Mouse (Mus musculus) layer of hippocampus, adult 9-10 months (tissue): ENCODE results near the gene Arl6ip1.
"Not testable (repeated sequence)": the region's sequence is repeated elsewhere in the genome, so short reads cannot be mapped to it uniquely, and the experiment has no call there.

Experiments used
- DNase-seq: peaks from one replicate; pipeline ENCODE4 v3.0.0; 2022; ENCODE audit warnings: low spot score

Arl6ip1 gene

GRCm38 (mm10) chr7:118129430-118130041 lies at the start of gene Arl6ip1:
Gene Arl6ip1 (minus strand): TSS chr7:118129662.
- DNase-seq = peak; percentile 88

GRCm38 (mm10) chr7:118175821-118176355 lies 46.4 kb upstream of the Arl6ip1 start:
- no peak for DNase-seq

DNA sequence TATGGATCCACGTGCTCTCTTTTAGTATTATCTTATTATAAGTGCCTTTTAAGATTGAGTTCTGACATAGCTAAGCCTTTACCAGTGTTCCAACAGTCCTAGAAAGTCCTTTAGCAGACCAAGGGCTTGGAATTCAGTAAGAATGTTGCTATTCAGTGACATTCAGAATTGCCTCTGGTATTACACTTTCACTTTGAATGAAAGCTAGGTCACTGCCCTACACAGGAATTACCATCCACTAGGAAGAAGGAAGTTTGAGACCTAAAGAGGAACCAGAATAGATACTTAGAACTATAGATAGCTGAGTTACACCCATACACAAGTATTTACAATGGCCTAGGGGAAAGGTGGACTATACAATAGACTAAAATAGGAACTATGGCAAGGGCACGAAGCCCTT lies 40.7 kb upstream of the Arl6ip1 start:
- DNase-seq = not testable (repeated sequence)

- DNase-seq = no peak
Observed at GRCm38 (mm10) chr7:118163006-118163405, 33.5 kb upstream of the Arl6ip1 start.

- DNase-seq = peak; percentile 21
Observed at GRCm38 (mm10) chr7:118160121-118160520, 30.7 kb upstream of the Arl6ip1 start.

DNA sequence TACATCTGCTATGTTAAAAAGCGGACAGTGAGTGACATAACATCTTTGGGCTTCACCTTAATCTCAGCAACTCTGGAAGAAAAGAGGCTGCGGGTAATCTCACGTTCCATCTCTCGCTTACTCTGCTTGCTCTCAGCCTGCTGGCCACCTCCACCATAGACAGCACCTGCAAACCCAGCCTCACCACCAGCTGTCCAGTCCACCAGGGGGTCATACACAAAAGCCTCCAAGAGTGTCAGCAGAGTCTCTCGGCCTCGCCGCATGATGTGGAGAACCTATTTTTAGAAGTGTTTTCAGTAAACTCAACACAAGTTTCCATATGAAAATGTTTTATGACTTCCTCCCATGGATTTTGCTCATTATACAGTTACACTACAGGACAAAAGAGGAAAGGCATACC lies 27.0 kb upstream of the Arl6ip1 start:
- no peak for DNase-seq

DNA sequence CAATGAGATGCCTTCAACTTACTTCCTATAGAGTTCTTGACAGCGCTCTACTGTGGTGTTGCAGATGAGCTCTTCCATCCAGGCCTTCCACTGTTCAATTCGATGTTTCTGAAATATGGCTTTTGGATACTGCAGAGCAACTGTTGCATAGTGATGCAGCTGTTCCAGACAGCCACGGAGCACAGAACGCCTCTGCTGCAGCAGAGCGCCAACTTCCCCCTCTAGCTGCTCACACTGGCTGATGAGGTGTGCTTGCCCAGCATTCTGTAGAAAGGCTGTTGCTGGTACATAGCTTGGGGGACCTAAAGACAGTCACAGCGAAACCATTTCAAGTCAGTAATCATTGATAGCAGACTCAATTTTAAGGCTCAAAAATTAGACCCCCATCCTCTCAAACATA lies 24.7 kb upstream of the Arl6ip1 start:
- no peak for DNase-seq

DNA sequence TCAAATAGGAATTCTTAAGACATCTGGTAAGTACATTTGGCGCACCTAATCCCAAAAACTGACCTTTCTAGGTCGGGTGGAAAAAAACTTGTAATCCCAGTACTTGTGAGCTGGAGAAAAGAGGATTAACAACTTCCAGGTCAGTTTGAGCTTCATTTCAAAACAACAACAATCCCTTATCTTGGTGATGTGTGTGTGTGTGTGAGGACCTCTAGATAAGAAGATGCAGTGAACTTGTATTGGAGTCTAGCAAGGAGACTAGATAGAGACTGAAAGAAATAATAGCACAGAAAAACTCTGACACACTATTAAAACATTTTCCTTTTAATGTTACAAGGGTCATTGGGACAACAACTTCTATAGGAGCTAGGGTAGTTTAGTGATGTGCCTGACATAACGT lies 14.1 kb upstream of the Arl6ip1 start:
- DNase-seq = no peak

- no peak for DNase-seq
Observed at GRCm38 (mm10) chr7:118143123-118143522, 13.7 kb upstream of the Arl6ip1 start.

DNA sequence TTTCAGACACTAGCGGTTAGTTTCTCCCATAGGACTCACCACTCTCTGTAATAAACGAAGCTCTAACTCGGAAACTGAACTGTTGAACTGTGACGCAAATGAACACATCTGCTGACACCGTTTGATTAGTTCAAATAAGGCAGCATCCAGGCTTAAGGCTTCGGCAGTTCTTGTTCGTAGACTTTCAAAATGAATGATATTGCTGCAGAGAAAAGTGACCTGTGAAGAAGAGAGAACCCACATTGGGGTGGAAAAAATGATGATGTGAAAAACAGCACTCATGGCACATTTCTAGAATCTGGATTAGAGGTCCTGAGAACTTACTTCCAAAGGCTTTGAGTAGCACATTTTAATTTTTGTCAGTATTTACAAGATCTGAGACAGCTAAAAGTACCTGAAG lies 11.8 kb upstream of the Arl6ip1 start:
- DNase-seq = no peak

DNA sequence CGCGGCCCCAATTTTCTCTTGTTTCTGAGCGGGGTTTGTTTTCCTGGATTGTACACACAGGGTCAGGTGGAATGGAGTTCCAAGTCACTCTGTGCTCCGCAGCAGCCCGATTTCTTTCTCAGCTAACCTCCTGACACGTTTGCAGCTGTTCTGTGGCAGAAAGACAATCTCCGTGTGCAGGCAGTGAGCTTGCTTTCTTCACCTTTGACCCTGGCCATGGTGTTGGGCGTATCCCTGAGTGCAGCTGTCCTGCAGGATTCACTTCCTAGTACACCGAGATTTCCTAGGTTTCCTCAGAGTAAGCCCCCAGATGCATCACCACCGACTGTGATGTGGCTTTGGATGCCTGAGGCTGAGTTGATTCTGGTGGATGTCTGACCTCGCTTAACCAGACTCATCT lies 5.7 kb upstream of the Arl6ip1 start:
- DNase-seq = no peak

DNA sequence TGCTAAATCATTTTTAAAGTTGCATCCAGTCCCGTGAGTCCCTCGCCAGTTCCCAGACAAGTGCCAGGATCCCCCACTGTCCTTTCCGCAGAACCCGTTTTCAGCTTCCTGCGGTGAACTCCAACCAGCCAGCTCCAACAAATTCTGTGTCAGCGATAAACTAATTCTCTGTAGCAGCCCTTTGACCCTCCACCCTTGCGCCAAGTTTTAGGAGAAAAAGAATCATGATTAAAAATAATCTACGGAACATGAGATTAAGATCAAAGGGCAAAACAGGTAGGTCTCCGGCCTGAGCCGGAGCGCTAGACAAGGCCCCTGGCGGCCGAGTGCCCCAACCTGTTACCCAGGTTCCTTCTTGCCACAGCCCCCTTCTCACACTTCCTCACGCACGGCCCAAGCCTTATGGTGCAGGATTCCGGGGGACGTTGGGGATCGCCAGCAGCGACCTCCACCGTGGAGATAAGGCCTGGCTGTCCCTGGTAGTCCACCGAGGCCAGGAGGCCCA lies 485 bp downstream of the Arl6ip1 start:
- no peak for DNase-seq

- DNase-seq = no peak
Observed at GRCm38 (mm10) chr7:118126219-118126875, 3.1 kb downstream of the Arl6ip1 start.

GRCm38 (mm10) chr7:118125736-118126135 lies 3.7 kb downstream of the Arl6ip1 start:
- DNase-seq = no peak

GRCm38 (mm10) chr7:118123512-118124411 lies 5.7 kb downstream of the Arl6ip1 start:
- DNase-seq = no peak

DNA sequence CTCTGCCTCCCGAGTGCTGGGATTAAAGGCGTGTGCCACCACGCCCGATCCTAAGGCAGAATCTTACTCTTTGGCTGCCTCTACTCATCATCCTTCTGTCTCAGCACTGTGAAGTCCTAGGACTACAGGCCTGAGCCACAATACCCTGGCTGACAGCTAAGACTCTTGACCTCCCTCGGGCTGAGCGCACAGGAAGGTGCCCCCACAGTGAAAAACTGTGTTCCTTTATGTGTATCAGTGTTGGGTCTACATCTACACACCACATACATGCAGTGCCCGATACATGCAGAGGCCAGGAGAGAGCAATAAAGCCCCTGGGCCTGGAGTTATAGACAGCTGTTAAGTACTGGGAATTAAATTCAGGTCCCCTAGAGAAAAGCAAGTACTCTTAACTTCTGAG lies 7.2 kb downstream of the Arl6ip1 start:
- DNase-seq = no peak

DNA sequence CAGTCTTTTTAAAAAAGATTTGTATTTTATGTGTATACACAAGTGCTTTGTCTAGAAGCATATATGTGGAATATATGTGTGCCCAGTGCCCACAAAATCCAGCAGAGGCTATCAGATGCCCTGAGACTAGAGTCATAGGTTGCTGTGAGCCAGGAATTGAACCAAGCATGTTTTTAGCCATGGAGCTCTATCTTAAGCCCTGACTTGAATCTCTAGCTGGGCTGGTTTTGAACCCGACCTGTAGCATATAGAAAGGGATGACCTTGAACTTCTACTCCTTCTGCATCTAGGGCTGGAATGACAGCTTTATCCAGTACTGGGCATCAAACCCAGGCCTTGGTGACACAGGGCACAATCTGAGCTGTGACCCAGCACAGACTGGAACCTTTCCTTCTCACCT lies 8.8 kb downstream of the Arl6ip1 start:
- no peak for DNase-seq

GRCm38 (mm10) chr7:118119946-118120345 lies 9.5 kb downstream of the Arl6ip1 start:
- DNase-seq = no peak

- DNase-seq = no peak
Observed at GRCm38 (mm10) chr7:118119142-118119541, 10.3 kb downstream of the Arl6ip1 start.

DNA sequence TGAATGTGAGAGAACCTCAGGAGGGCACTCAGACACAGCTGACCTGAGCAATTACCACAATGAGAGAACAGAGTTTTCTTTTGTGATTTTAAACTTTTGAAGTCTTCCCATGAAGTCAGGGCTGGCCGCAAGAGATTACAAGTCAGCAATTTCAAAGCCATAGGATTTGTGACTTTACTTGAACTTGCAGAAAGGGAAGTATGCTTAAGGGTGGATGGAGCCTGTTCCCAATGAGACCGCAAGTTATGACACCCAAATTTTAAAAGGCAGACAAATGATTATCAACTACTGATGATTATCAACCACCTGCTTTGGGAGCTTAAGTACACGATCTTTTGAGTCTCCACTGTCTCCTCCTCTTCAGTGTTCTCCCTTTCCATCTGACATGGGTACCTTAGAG lies 11.0 kb downstream of the Arl6ip1 start:
- DNase-seq = no peak

GRCm38 (mm10) chr7:118117539-118118210 lies 11.8 kb downstream of the Arl6ip1 start:
- no peak for DNase-seq
